In genomic region chr7:143064226-143064625, GRCm38 (mm10) we compare ENCODE assay signal across 18 mouse cellular contexts. TPM values are rescaled to one million over a fixed set of nuclear protein-coding genes. Genes with fewer than 3 reads are reported as not detected.
DNase-seq lines count a peak whose midpoint lies in the region; ATAC-seq lines count a peak whose summit lies in the region.
"Had no signal": no experiment of that assay in that cellular context is flagged by ENCODE, and none has a peak within 500 bp of the region (broad histone marks: within the 10 kb centered on the region; RNA-seq: fewer than 3 reads in every experiment).

No protein-coding gene starts in this region.

- H3K4me3 ChIP-seq in hindbrain, embryonic 13.5 days = no peak overlapping the region
- H3K4me3 ChIP-seq in hindbrain, embryonic 10.5 days = no peak overlapping the region
- H3K4me3 ChIP-seq: embryonic facial prominence, embryonic 15.5 days; forebrain, embryonic 10.5 days had no signal

- peaks cover 31% of the 10 kb centered on the region for H3K4me1 ChIP-seq in hindbrain, embryonic 13.5 days (replicated peaks)
- H3K4me1 ChIP-seq in hindbrain, embryonic 10.5 days (replicated peaks) = peaks cover 23% of the 10 kb centered on the region

- no peaks in the 10 kb centered on the region for H3K9me3 ChIP-seq in hindbrain, embryonic 13.5 days
- H3K9me3 ChIP-seq in hindbrain, embryonic 10.5 days = no peaks in the 10 kb centered on the region
- H3K9me3 ChIP-seq: embryonic facial prominence, embryonic 15.5 days; forebrain, embryonic 10.5 days had no signal

- no peak for ATAC-seq in hindbrain, embryonic 13.5 days (ENCODE audit: low FRiP score)

- 38% methylated on average over 6 of the region's 6 CpGs for WGBS in hindbrain, embryonic 13.5 days
- 46% methylated on average over 6 of the region's 6 CpGs for WGBS in hindbrain, embryonic 10.5 days

- peaks cover 61% of the 10 kb centered on the region for H3K36me3 ChIP-seq in hindbrain, embryonic 13.5 days
- peaks cover 88% of the 10 kb centered on the region for H3K36me3 ChIP-seq in hindbrain, embryonic 10.5 days

- H3K4me2 ChIP-seq in hindbrain, embryonic 13.5 days = no peak overlapping the region
- H3K4me2 ChIP-seq: embryonic facial prominence, embryonic 15.5 days had no signal

- 0 out of 2 replicates have a peak overlapping the region, but pooled peaks have one; percentile 29 for H3K9ac ChIP-seq in hindbrain, embryonic 13.5 days
- H3K9ac ChIP-seq: embryonic facial prominence, embryonic 15.5 days had no signal

- H3K27me3 ChIP-seq in hindbrain, embryonic 13.5 days = no peaks in the 10 kb centered on the region
- no peaks in the 10 kb centered on the region for H3K27me3 ChIP-seq in hindbrain, embryonic 10.5 days (ENCODE audit: insufficient read depth, poor library complexity, severe bottlenecking)
- H3K27me3 ChIP-seq: embryonic facial prominence, embryonic 15.5 days had no signal

- H3K27ac ChIP-seq in hindbrain, embryonic 13.5 days = peak overlapping the region; percentile 23; the same call in 1 of the 2 replicates
- H3K27ac ChIP-seq in hindbrain, embryonic 10.5 days = no peak overlapping the region
- H3K27ac ChIP-seq: forebrain, embryonic 10.5 days had no signal

- DNase-seq in hindbrain, embryonic 10.5 days (ENCODE audit: low spot score) = no peak
- peak; percentile 46 to 50 for DNase-seq in layer of hippocampus, postnatal 36 days
- no peak for DNase-seq in layer of hippocampus, adult 9-11 months
- peak; percentile 39 for DNase-seq in right cerebral cortex, adult 18-20 months
- no peak for DNase-seq in right cerebral cortex, postnatal 4 days
- DNase-seq in right cerebral cortex, postnatal 25 days = peak; percentile 30
- DNase-seq: adrenal gland, postnatal 25 days; embryo, embryonic 11 days; gastrocnemius, postnatal 25 days; kidney, adult 9 months; kidney, postnatal 4 days; liver; lung, adult 2 months; lung, postnatal 36 days; thymus, postnatal 36 days had no signal

RNA-seq across cellular contexts. Expression of gene Tssc4, which starts 4.8 kb away (rescaled TPM):
- 90.8 and 99.3 TPM in 2 replicates for polyA plus RNA-seq in hindbrain, embryonic 13.5 days (2015; fragmentation: Nextera tagmentation; extraction: Ambion mirVana)
- 130 and 134 TPM in 2 replicates for polyA plus RNA-seq in hindbrain, embryonic 10.5 days (2016; fragmentation: Nextera tagmentation; extraction: Ambion mirVana)
- total RNA-seq in layer of hippocampus, postnatal 36 days (2021) = 10 to 100 TPM; 40.0 to 46.3 TPM

RNA-seq across cellular contexts. Expression of gene Cd81, which starts 11.7 kb away (rescaled TPM):
- 322 and 332 TPM in 2 replicates for polyA plus RNA-seq in hindbrain, embryonic 13.5 days (2015; fragmentation: Nextera tagmentation; extraction: Ambion mirVana)
- 238 and 265 TPM in 2 replicates for polyA plus RNA-seq in hindbrain, embryonic 10.5 days (2016; fragmentation: Nextera tagmentation; extraction: Ambion mirVana)
- 100 to 1,000 TPM; 441 to 447 TPM for total RNA-seq in layer of hippocampus, postnatal 36 days (2021)

RNA-seq across cellular contexts. Expression of gene Trpm5, which starts 30.2 kb away (rescaled TPM):
- polyA plus RNA-seq in hindbrain, embryonic 13.5 days (2015; fragmentation: Nextera tagmentation; extraction: Ambion mirVana) = 1.4 and 1.9 TPM in 2 replicates
- polyA plus RNA-seq in hindbrain, embryonic 10.5 days (2016; fragmentation: Nextera tagmentation; extraction: Ambion mirVana) = 0.55 and 0.71 TPM in 2 replicates
- total RNA-seq in layer of hippocampus, postnatal 36 days (2021) = not detected

RNA-seq across cellular contexts. Expression of gene Kcnq1, which starts 41.9 kb away (rescaled TPM):
- polyA plus RNA-seq in hindbrain, embryonic 13.5 days (2015; fragmentation: Nextera tagmentation; extraction: Ambion mirVana) = 1.3 and 1.7 TPM in 2 replicates
- polyA plus RNA-seq in hindbrain, embryonic 10.5 days (2016; fragmentation: Nextera tagmentation; extraction: Ambion mirVana) = 0.98 and 2.3 TPM in 2 replicates
- 1 to 10 TPM in 1 of 2 experiments, under 1 TPM in 1; 0.55 to 1.1 TPM for total RNA-seq in layer of hippocampus, postnatal 36 days (2021)

RNA-seq across cellular contexts. Expression of gene Tspan32, which starts 59.4 kb away (rescaled TPM):
- 0.65 and 1.2 TPM in 2 replicates for polyA plus RNA-seq in hindbrain, embryonic 13.5 days (2015; fragmentation: Nextera tagmentation; extraction: Ambion mirVana)
- polyA plus RNA-seq in hindbrain, embryonic 10.5 days (2016; fragmentation: Nextera tagmentation; extraction: Ambion mirVana) = 5.2 and 6.1 TPM in 2 replicates
- total RNA-seq in layer of hippocampus, postnatal 36 days (2021) = under 1 TPM in 1 of 2 experiments, not detected in 1; 0.23 TPM

Comparison
In these comparisons a context has a peak if more than half of its experiments do, and no peak if none do; other contexts are left out.
1. DNase-seq: peak in layer of hippocampus, postnatal 36 days (2 of 2), right cerebral cortex, adult 18-20 months (single experiment) and right cerebral cortex, postnatal 25 days (single experiment); none in hindbrain, embryonic 10.5 days (single experiment), layer of hippocampus, adult 9-11 months (single experiment) and right cerebral cortex, postnatal 4 days (single experiment).